Mouse (Mus musculus) cerebellum, postnatal 4 days (tissue): ENCODE data around the gene Fam168a.

Source experiments
- DNase-seq, 2 experiments: peaks; one replicate each; pipeline ENCODE4 v3.0.0; 2022; ENCODE audit warnings: low spot score in 2 of 2, mixed read lengths in 1 of 2

Fam168a gene

GRCm38 (mm10) chr7:100841608-100842007, 135.2 kb downstream of the Fam168a start:
- peak in 1 of 2 experiments; percentile 19 for DNase-seq

GRCm38 (mm10) chr7:100842175-100842574, 135.7 kb downstream of the Fam168a start:
- no peak for DNase-seq

DNA sequence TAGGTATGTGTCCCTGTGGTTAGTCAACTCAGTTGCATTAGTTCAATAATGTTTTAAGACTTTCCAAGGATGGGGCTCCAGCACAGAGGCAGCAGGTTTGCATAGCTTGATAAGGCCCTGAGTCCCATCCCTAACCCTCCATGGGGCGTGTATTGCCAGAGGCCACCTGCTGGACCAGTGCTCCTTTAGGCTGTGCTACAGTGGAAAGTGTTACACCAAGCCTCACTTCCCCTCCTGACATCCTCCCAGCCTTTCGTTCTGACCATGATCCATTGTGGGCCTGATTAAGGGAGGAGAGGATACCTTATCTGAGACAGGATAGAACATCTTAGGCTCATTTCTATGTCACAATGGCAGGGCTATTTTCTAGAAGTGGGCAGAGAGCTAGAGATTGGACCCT, 137.4 kb downstream of the Fam168a start:
- DNase-seq, result peak in 1 of 2 experiments; percentile 3

DNA sequence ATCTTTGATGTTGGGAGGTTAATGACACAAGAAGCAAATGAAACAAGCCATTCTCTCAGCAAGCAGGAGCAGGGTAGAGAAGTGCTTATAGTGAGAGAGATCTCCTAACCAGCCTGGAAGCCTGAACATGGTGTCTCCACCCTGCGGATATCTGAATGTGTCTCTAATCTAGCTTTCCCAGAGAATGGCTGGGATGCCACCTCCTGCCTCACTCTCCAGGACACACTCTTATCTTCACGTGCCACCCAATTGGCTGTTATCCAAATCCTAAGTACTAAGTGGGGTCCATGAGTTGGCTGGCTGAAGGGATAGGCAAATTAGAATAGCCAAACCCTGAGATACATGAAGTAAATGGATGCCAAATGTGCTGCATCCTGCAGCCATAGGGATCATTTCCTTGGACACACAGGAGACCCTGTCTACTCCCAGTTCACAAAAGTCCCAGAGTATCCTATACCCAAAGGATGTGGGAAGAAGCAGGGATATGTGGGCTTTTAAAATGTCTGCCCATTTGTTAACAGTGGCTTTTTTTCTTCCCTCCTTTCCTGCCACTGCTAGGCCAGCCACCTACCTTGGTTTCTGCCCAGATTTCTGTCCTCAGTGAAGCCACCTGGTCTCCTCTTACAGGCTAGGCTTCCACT, 138.1 kb downstream of the Fam168a start:
- DNase-seq, result no peak

- DNase-seq, result peak in 1 of 2 experiments; percentile 11
Observed at GRCm38 (mm10) chr7:100845026-100845400, 138.6 kb downstream of the Fam168a start.

- DNase-seq, result peak in 1 of 2 experiments; percentile 19
Observed at GRCm38 (mm10) chr7:100845412-100845811, 139.0 kb downstream of the Fam168a start.

DNA sequence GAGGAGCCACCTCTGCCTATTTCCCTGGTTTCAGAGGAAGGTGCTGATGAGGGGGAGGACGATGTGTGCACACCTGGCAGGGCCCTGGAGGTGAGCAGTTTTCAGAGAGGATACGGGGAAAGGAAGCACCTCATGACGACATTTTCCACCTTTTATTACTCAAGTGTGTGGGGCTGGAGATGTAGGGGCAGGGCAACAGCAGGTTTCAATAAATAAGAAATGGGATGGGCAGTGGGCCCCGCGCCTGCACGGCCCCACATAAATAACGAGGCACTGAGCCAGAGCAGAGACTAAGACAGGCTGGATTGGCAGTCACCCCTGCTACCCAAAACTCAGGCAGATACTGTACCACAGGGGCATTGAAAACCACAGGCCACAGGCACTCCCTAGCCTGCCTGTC, 139.6 kb downstream of the Fam168a start:
- peak in 1 of 2 experiments; percentile 18 for DNase-seq

DNA sequence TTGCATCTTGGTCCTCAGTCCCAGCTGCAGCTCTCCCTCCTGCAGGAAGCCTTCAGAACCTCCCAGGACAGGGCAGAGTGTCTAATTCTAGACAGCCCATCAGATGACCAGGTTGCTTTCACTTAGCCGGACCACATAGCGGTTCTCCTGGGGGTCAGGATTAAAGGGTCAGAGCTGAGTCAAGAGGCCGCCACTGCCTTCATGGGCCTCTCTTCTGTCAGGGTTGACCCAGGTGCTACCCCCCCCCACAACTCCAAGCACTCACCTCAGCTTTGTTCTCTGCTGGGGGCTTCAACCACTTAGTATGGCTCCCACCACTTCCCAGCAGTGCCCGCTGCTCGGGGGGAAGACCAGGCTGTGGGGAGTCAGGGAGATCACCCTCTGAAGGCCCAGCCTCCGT, 140.7 kb downstream of the Fam168a start:
- no peak for DNase-seq

DNA sequence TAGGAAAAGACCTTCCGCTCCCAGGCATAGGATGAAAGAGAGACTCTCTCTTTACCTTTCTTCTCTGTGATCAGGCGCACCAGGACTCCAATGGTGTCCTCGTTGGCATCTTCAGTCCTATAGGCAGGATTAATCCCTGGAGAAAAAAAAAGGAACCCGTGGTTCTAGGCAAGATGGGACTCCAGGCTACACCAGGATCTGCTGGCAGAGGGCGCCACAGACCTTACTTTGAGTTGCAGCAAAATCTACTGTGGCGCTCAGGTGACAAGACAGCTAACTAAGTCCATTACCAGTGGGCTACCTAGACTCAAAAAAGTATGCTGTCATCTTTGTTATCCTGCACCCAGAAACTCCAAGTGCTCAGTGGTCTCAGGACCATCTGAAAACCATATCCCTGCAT, 142.3 kb downstream of the Fam168a start:
- peak in 1 of 2 experiments; percentile 60 for DNase-seq

- DNase-seq, result no peak
Observed at GRCm38 (mm10) chr7:100849508-100849907, 143.1 kb downstream of the Fam168a start.

GRCm38 (mm10) chr7:100851481-100852356, 145.3 kb downstream of the Fam168a start:
- no peak for DNase-seq

DNA sequence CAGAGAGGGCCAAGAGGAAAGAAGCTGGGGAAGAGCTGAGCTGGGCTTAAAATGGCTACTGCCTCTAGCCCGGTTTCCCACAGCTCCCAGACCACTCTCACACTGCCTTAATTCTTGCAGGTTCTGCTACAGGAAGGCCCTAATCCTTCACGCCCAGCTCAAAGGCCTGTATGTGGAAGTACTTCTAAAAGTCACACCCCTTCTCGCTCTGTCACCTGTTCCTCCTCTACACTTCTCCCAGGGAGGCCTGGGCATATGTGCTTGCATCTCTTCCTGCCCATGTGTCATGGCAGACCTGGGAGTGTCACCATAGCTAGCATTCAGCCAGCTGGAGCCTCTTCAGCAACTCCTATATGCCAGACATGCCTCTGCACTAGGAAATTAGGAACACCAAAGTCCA, 147.0 kb downstream of the Fam168a start:
- DNase-seq, result no peak

- DNase-seq, result no peak
Observed at GRCm38 (mm10) chr7:100854137-100854814, 147.8 kb downstream of the Fam168a start.

- DNase-seq, result no peak
Observed at GRCm38 (mm10) chr7:100854861-100855260, 148.4 kb downstream of the Fam168a start.

- DNase-seq, result no peak
Observed at GRCm38 (mm10) chr7:100855300-100855699, 148.9 kb downstream of the Fam168a start.

- no peak for DNase-seq
Observed at GRCm38 (mm10) chr7:100855795-100856573, 149.5 kb downstream of the Fam168a start.

GRCm38 (mm10) chr7:100860450-100860849, 154.0 kb downstream of the Fam168a start:
- no peak for DNase-seq

DNA sequence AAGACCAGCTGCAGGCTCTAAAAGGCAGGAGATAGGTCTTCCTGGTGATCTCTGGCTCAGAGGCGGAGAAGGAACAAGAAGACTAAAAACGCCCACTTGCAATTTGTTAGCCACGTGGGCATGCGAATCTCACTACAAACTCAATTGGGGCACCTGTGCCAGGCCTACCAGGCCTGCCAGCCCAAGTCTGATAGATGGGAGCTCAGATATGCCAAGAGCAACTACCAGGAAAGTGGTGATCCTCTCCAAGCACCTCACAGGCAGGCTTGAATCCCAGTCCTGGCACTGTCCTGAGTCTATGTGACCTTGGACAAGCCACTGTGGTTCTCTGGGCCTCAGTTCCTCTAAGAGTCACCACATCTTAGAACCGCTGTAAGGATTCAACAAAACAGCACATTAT, 154.8 kb downstream of the Fam168a start:
- no peak for DNase-seq

DNA sequence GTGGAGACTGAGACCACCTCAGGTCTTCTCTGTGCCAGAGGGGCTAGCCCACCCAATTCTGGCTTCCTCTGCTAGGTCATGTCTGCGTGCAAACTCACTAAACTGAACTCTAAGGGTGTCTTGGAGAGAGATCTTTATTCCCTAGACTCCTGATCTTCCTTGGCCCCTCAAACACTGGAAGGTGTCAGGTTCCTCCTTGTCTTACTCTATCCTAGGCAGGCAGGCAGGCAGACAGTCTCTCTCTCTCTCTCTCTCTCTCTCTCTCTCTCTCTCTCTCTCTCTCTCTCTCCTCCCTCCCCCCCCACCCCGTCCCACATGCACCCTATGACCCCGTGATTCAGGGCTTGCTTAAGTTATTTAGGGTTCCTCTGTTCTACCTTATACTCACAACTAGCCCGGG, 155.9 kb downstream of the Fam168a start:
- DNase-seq, result no peak

- peak; percentile 95 to 98 for DNase-seq
Observed at GRCm38 (mm10) chr7:100862828-100863638, 156.6 kb downstream of the Fam168a start, which contains the start of gene Relt. Relt (minus strand) TSS chr7:100863446.

DNA sequence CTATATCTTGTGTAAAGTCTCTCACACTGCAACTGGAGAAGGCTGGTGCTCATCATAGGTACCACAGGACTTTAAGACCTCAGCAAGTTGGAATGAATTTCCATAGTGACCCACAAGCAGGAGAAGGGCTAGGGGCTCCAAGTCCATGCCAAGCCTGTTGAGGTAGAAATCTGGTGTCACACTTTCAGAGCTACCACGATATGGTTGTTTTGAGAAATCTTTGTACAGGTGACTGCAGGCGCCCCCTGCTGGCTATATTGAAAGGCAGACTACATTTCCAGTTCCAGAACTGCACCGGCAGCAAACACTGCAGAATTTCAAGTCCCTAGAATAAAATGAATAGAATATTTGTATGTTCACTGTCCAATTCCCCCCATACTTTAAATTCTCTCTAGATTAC, 160.2 kb downstream of the Fam168a start:
- peak in 1 of 2 experiments; percentile 68 for DNase-seq
